Mouse (Mus musculus) lung, postnatal 14 days (tissue): ENCODE data around the gene Pgpep1l.
A peak's percentile ranks its signal among the peaks of the same experiment; 100 is the strongest.
"Not testable (repeated sequence)": the region's sequence is repeated elsewhere in the genome, so short reads cannot be mapped to it uniquely, and the experiment has no call there.

ENCODE experiments used
- DNase-seq: peaks from one replicate; pipeline ENCODE4 v3.0.0; 2021

The Pgpep1l gene

GRCm38 (mm10) chr7:68264028-68264453 lies at the start of gene Pgpep1l:
TSS of gene Pgpep1l (minus strand) at chr7:68264233.
- DNase-seq: peak; percentile 44

- no peak for DNase-seq
These were observed 49.2 kb upstream of the Pgpep1l start for GRCm38 (mm10) chr7:68313038-68313782.

- no peak for DNase-seq
These were observed 48.4 kb upstream of the Pgpep1l start for GRCm38 (mm10) chr7:68312395-68312794.

- DNase-seq: peak; percentile 20
These were observed 47.4 kb upstream of the Pgpep1l start for GRCm38 (mm10) chr7:68311469-68311868.

- no peak for DNase-seq
These were observed 42.7 kb upstream of the Pgpep1l start for GRCm38 (mm10) chr7:68306756-68307155.

- no peak for DNase-seq
These were observed 41.9 kb upstream of the Pgpep1l start for GRCm38 (mm10) chr7:68305781-68306575.

- DNase-seq: no peak
These were observed 39.7 kb upstream of the Pgpep1l start for GRCm38 (mm10) chr7:68303685-68304084.

- peak; percentile 76 for DNase-seq
These were observed 38.8 kb upstream of the Pgpep1l start for GRCm38 (mm10) chr7:68302586-68303433.

GRCm38 (mm10) chr7:68301160-68301559 lies 37.1 kb upstream of the Pgpep1l start:
- DNase-seq: no peak

GRCm38 (mm10) chr7:68298381-68299076 lies 34.5 kb upstream of the Pgpep1l start:
- no peak for DNase-seq

- DNase-seq: no peak
These were observed 32.5 kb upstream of the Pgpep1l start for GRCm38 (mm10) chr7:68296487-68296886.

- DNase-seq: no peak
These were observed 30.2 kb upstream of the Pgpep1l start for GRCm38 (mm10) chr7:68293997-68294789.

GRCm38 (mm10) chr7:68291603-68292002 lies 27.6 kb upstream of the Pgpep1l start:
- DNase-seq: no peak

- DNase-seq: no peak
These were observed 25.0 kb upstream of the Pgpep1l start for GRCm38 (mm10) chr7:68289081-68289480.

- DNase-seq: not testable (repeated sequence)
These were observed 24.0 kb upstream of the Pgpep1l start for GRCm38 (mm10) chr7:68288000-68288399.

GRCm38 (mm10) chr7:68287582-68287981 lies 23.5 kb upstream of the Pgpep1l start:
- DNase-seq: no peak

- no peak for DNase-seq
These were observed 22.8 kb upstream of the Pgpep1l start for GRCm38 (mm10) chr7:68286526-68287481.

- no peak for DNase-seq
These were observed 21.8 kb upstream of the Pgpep1l start for GRCm38 (mm10) chr7:68285851-68286298.

GRCm38 (mm10) chr7:68283776-68284175 lies 19.7 kb upstream of the Pgpep1l start:
- DNase-seq: no peak

- not testable (repeated sequence) for DNase-seq
These were observed 19.1 kb upstream of the Pgpep1l start for GRCm38 (mm10) chr7:68283133-68283520.
